Mouse (Mus musculus) spleen, adult 2 months (tissue): ENCODE measurements around the gene Gm10031. TPM values are rescaled to one million over a fixed set of nuclear protein-coding genes. Genes with fewer than 3 reads are reported as not detected.

Experiments used
- DNase-seq, 2 experiments: peaks; one replicate each; pipeline versions ENCODE4 v3.0.0 to v3.0.0-alpha.2; 2012 to 2021; ENCODE audit warnings: low spot score in 2 of 2, low read depth in 1 of 2
- H3K27ac ChIP-seq: fragments of 200-500 bp; 2 replicates; pipeline ENCODE4 v1.5.1; 2012; ENCODE audit warnings: low read length, inconsistent platforms; ENCODE audit not compliant: insufficient read depth
- H3K27me3 ChIP-seq: fragments of 200-500 bp; 2 replicates; pipeline ENCODE4 v1.6.1; 2012; ENCODE audit warnings: mild to moderate bottlenecking, moderate library complexity, low read length, inconsistent platforms; ENCODE audit not compliant: control insufficient read depth, insufficient read depth
- H3K36me3 ChIP-seq: fragments of 200-500 bp; 2 replicates; pipeline ENCODE4 v1.6.1; 2012; ENCODE audit warnings: mild to moderate bottlenecking, low read length, inconsistent platforms; ENCODE audit not compliant: control insufficient read depth, insufficient read depth
- H3K4me1 ChIP-seq: fragments of 200-500 bp; 2 replicates; pipeline ENCODE4 v1.6.1; 2011; ENCODE audit warnings: inconsistent platforms; ENCODE audit not compliant: control insufficient read depth, insufficient read depth, insufficient read length
- H3K4me3 ChIP-seq: fragments of 200-500 bp; 2 replicates; pipeline ENCODE4 v1.5.1; 2011; ENCODE audit warnings: mild to moderate bottlenecking, inconsistent platforms; ENCODE audit not compliant: insufficient read depth, insufficient read length; ENCODE audit errors: extremely low read depth
- CTCF ChIP-seq: fragments of 200-500 bp; IDR thresholded peaks from 2 replicates; pipeline ENCODE4 v1.5.1; 2011; ENCODE audit warnings: mild to moderate bottlenecking, inconsistent platforms; ENCODE audit not compliant: insufficient read depth, insufficient read length, insufficient replicate concordance; ENCODE audit errors: extremely low read depth
- POLR2A ChIP-seq: fragments of 200-500 bp; IDR thresholded peaks from 2 replicates; pipeline ENCODE4 v1.6.1; 2011; ENCODE audit warnings: low read depth, low read length, inconsistent platforms
- WGBS: fragments of 180-500 bp; shearing (Covaris S2); methylation state at CpG from one replicate; pipeline ENCODE4 v1.1.7; 2018; 5-methylcytosine and 5-hydroxymethylcytosine counted together
- polyA plus RNA-seq: library from polyadenylated mRNA; depleted of rRNA; stranded (reverse); fragments of >200 nt; gene quantifications from 2 replicates; pipeline ENCODE4 v1.2.3, GENCODE M21; 2012

Gene Gm10031
- polyA plus RNA-seq, 1 experiment, result 17.3 TPM

- Histone ChIP-seq H3K27ac (no peak overlapping the region), H3K4me1 (no peaks in the 10 kb centered on the region), H3K36me3 (no peaks in the 10 kb centered on the region), H3K27me3 (no peaks in the 10 kb centered on the region), H3K4me3 (no peak overlapping the region)
- WGBS, result 78% methylated on average over 4 of the region's 4 CpGs
- TF ChIP-seq CTCF, result no peak
- no peak for TF ChIP-seq POLR2A
- DNase-seq, result no peak
These were observed 32.5 kb upstream of the Gm10031 start for GRCm38 (mm10) chr1:156491226-156491796.

- TF ChIP-seq CTCF, result no peak
- TF ChIP-seq POLR2A, result no peak
- no peak overlapping the region for H3K27ac ChIP-seq
- no peak for DNase-seq
- 82% methylated on average over 8 of the region's 8 CpGs for WGBS
- H3K27me3 ChIP-seq, result no peaks in the 10 kb centered on the region
- H3K36me3 ChIP-seq, result no peaks in the 10 kb centered on the region
- H3K4me1 ChIP-seq, result no peaks in the 10 kb centered on the region
- no peak overlapping the region for H3K4me3 ChIP-seq
These were observed 28.8 kb upstream of the Gm10031 start for GRCm38 (mm10) chr1:156495025-156495424.

DNA sequence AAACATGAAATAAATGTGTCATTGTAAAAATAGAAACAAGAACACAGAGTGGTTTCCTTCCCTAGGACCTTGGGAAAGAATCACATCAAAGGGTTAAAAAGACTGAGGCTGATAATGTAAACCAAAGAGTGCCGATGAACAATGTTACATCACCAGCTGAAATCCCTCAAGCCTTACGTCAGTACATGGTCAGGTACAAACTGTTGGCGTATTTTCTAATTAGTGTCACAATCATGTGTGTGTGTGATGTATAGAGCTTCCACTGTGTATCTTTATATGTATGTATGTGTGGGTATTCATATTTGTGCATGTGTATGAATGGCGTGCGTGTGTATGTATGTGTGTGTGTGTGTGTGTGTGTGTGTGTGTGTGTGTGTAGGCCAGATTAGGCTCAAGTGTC, 26.9 kb upstream of the Gm10031 start:
- no peaks in the 10 kb centered on the region for H3K27me3 ChIP-seq
- H3K4me1 ChIP-seq, result no peaks in the 10 kb centered on the region
- TF ChIP-seq POLR2A, result no peak
- no peak for TF ChIP-seq CTCF
- H3K27ac ChIP-seq, result no peak overlapping the region
- no peaks in the 10 kb centered on the region for H3K36me3 ChIP-seq
- WGBS, result 92% methylated on average over 5 of the region's 5 CpGs
- no peak for DNase-seq
- H3K4me3 ChIP-seq, result no peak overlapping the region

DNA sequence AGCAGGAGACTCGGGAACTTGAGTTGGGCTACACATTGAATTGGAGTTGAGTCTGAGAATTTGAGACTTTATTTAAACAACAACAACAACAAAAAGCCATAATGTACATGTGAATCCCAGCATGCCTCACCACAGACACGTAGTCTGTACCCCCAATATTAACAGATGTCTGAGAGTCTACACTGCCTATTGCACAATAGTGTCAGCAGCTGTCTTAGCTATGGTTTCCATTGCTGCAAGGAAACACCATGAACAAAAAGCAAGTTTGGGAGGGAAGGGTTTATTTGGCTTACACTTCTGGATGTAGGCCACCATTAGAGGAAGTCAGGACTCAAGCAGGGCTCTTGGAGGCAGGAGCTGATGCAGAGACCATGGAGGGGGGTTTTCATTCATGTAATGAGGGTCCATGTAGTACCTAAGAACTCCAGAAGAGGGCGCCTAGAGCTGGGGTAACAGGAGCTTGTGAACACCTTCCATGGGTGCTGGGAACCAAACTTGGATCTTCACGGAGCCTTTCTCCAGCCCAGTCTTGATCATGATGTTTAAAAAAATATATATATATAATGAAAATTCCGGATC, 18.8 kb upstream of the Gm10031 start:
- DNase-seq, result no peak
- 80% methylated on average over 5 of the region's 5 CpGs for WGBS
- no peak for TF ChIP-seq CTCF
- Histone ChIP-seq H3K4me1 (no peaks in the 10 kb centered on the region), H3K27me3 (no peaks in the 10 kb centered on the region), H3K36me3 (no peaks in the 10 kb centered on the region), H3K4me3 (no peak overlapping the region), H3K27ac (no peak overlapping the region)

- Histone ChIP-seq H3K4me1 (no peaks in the 10 kb centered on the region), H3K4me3 (no peak overlapping the region), H3K36me3 (no peaks in the 10 kb centered on the region), H3K27ac (no peak overlapping the region), H3K27me3 (no peaks in the 10 kb centered on the region)
- WGBS, result 91% methylated on average over 2 of the region's 2 CpGs
- DNase-seq, result no peak
- TF ChIP-seq CTCF (no peak), POLR2A (no peak)
These were observed 17.9 kb upstream of the Gm10031 start for GRCm38 (mm10) chr1:156505901-156506300.

DNA sequence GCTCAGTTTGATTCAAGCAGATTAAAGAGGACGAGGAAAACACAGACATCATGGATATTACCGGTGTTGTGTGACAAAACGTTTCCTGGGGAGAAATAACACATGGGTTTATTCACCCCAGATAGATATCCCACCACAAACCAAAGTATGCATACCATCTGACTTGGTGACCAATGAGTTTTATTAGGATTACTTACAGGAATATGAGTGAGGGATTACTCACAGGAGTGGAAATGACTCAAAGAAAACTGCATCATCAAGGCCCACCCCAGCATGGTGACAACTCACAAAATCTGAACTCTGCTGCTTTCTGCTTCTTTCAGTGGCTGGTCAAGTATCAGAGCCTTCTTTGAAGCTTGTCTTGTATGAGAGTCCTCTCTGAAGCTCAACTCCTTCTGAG, 16.1 kb upstream of the Gm10031 start:
- H3K27me3 ChIP-seq, result no peaks in the 10 kb centered on the region
- 87% methylated on average over 3 of the region's 3 CpGs for WGBS
- no peak overlapping the region for H3K27ac ChIP-seq
- H3K4me1 ChIP-seq, result no peaks in the 10 kb centered on the region
- DNase-seq, result no peak
- TF ChIP-seq CTCF, result no peak
- TF ChIP-seq POLR2A, result no peak
- no peaks in the 10 kb centered on the region for H3K36me3 ChIP-seq
- H3K4me3 ChIP-seq, result no peak overlapping the region

DNA sequence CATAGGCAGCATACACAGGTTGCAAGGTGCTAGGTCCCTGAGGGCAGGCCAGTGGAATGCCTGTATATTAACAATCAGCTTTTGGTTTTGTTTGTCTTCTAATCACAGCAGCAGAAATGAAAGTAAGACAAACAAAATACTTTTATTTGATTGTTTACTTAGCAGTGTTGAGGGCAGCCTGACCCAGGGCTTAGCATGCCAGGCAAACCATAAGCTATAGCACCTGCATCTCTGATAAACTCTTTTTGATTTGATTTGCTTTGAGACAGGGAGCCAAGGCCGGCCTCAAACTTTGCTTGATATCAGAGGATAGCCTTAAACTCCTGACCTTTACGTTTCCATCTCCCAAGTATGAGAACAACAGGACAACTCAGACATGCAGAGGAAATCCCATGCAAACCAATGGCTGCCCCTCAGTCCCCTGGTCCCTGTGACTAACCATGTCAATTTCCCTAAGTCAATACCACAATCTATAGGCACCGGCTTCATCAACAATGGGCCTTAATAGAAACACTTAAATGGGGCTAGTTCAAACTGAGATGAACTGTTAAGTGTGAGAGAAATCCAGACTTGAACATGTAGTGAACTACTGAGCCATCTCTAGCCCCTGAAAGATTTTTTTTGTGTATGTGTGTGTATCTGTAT, 3.6 kb upstream of the Gm10031 start:
- Histone ChIP-seq H3K4me1 (peaks cover 4% of the 10 kb centered on the region; the same call in 1 of the 2 replicates), H3K36me3 (no peaks in the 10 kb centered on the region), H3K27me3 (no peaks in the 10 kb centered on the region), H3K4me3 (no peak overlapping the region), H3K27ac (no peak overlapping the region)
- TF ChIP-seq POLR2A, result no peak
- TF ChIP-seq CTCF, result no peak
- no peak for DNase-seq
- 95% methylated on average over 3 of the region's 3 CpGs for WGBS
